Mouse (Mus musculus): Measurements from ENCODE around the gene Cog3. TPM values are rescaled to one million over a fixed set of nuclear protein-coding genes. Genes with fewer than 3 reads are reported as not detected.

The Cog3 gene
- total RNA-seq, 2 experiments from 2014 or later = 21.2 to 24.5 TPM

GRCm38 (mm10) chr14:75761028-75761805 lies 6.9 kb upstream of the Cog3 start:
- ATAC-seq (ENCODE audit: poor library complexity, severe bottlenecking) = peak; percentile 98

GRCm38 (mm10) chr14:75758401-75758800 lies 4.1 kb upstream of the Cog3 start:
- no peak for ATAC-seq (ENCODE audit: poor library complexity, severe bottlenecking)

GRCm38 (mm10) chr14:75757821-75758220 lies 3.5 kb upstream of the Cog3 start:
- ATAC-seq (ENCODE audit: poor library complexity, severe bottlenecking) = no peak

- ATAC-seq (ENCODE audit: poor library complexity, severe bottlenecking) = no peak
Measured at GRCm38 (mm10) chr14:75756971-75757370, 2.7 kb upstream of the Cog3 start.

- ATAC-seq (ENCODE audit: poor library complexity, severe bottlenecking) = no peak
Measured at GRCm38 (mm10) chr14:75753206-75753605, 1.1 kb downstream of the Cog3 start.

GRCm38 (mm10) chr14:75751040-75751439 lies 3.3 kb downstream of the Cog3 start:
- ATAC-seq (ENCODE audit: poor library complexity, severe bottlenecking) = peak; percentile 43

- no peak for ATAC-seq (ENCODE audit: poor library complexity, severe bottlenecking)
Measured at GRCm38 (mm10) chr14:75749123-75749522, 5.2 kb downstream of the Cog3 start.

- no peak for ATAC-seq (ENCODE audit: poor library complexity, severe bottlenecking)
Measured at GRCm38 (mm10) chr14:75747960-75748359, 6.4 kb downstream of the Cog3 start.

GRCm38 (mm10) chr14:75741904-75742303 lies 12.4 kb downstream of the Cog3 start:
- ATAC-seq (ENCODE audit: poor library complexity, severe bottlenecking) = no peak

GRCm38 (mm10) chr14:75735597-75735996 lies 18.7 kb downstream of the Cog3 start:
- no peak for ATAC-seq (ENCODE audit: poor library complexity, severe bottlenecking)

- ATAC-seq (ENCODE audit: poor library complexity, severe bottlenecking) = no peak
Measured at GRCm38 (mm10) chr14:75732631-75733030, 21.7 kb downstream of the Cog3 start.

- ATAC-seq (ENCODE audit: poor library complexity, severe bottlenecking) = no peak
Measured at GRCm38 (mm10) chr14:75731361-75731760, 23.0 kb downstream of the Cog3 start.

- ATAC-seq (ENCODE audit: poor library complexity, severe bottlenecking) = no peak
Measured at GRCm38 (mm10) chr14:75728111-75728510, 26.2 kb downstream of the Cog3 start.

GRCm38 (mm10) chr14:75727046-75727445 lies 27.3 kb downstream of the Cog3 start:
- no peak for ATAC-seq (ENCODE audit: poor library complexity, severe bottlenecking)

- no peak for ATAC-seq (ENCODE audit: poor library complexity, severe bottlenecking)
Measured at GRCm38 (mm10) chr14:75722816-75723215, 31.5 kb downstream of the Cog3 start.

- ATAC-seq (ENCODE audit: poor library complexity, severe bottlenecking) = peak; percentile 96
Measured at GRCm38 (mm10) chr14:75721977-75722563, 32.2 kb downstream of the Cog3 start.

- no peak for ATAC-seq (ENCODE audit: poor library complexity, severe bottlenecking)
Measured at GRCm38 (mm10) chr14:75720121-75720520, 34.2 kb downstream of the Cog3 start.

GRCm38 (mm10) chr14:75716410-75716809 lies 37.9 kb downstream of the Cog3 start:
- ATAC-seq (ENCODE audit: poor library complexity, severe bottlenecking) = no peak

- no peak for ATAC-seq (ENCODE audit: poor library complexity, severe bottlenecking)
Measured at GRCm38 (mm10) chr14:75713661-75714060, 40.7 kb downstream of the Cog3 start.

GRCm38 (mm10) chr14:75712687-75713086 lies 41.6 kb downstream of the Cog3 start:
- no peak for ATAC-seq (ENCODE audit: poor library complexity, severe bottlenecking)

- no peak for ATAC-seq (ENCODE audit: poor library complexity, severe bottlenecking)
Measured at GRCm38 (mm10) chr14:75711731-75712130, 42.6 kb downstream of the Cog3 start.

- no peak for ATAC-seq (ENCODE audit: poor library complexity, severe bottlenecking)
Measured at GRCm38 (mm10) chr14:75708986-75709385, 45.3 kb downstream of the Cog3 start.
